Mouse (Mus musculus): ENCODE results near the gene Tyrp1.

Gene Tyrp1

GRCm38 (mm10) chr4:80895278-80895894, 61.5 kb downstream of the Tyrp1 start:
- no peak for DNase-seq

All from kidney, postnatal 14 days (tissue).